Mouse (Mus musculus): ENCODE results near the gene Smug1.

Smug1 gene

DNA sequence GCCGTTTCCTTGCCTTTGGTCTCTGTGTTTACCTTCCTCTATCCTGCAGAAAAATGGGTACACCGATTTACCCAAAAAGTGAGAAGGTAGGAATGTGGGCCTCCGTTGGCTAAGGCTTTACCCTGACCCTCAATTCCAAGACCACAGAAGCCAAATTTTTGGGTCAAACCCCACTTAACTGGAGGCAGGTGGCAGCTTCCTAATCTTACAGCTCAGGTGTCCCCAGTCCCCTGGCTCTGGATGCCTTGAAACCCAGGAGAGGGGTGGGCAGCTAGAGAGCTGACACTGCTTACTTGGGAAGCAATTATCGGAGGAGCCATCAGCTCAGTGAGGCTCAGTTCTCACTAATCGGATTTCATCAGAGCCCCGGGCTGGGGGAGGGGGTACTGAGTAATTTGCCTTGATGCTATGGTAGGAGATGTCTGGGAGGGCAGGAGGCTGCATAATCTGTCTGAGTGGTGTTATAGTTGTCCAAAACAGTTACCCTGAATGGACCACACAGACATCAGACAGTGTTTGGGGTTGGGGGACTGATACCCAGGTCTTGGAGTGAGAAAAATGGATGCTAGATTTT is at the start of gene Smug1:
Gene Smug1, minus strand, starts transcription at position 51 of the 574 bp plus-strand sequence.
- DNase-seq, result no peak

DNA sequence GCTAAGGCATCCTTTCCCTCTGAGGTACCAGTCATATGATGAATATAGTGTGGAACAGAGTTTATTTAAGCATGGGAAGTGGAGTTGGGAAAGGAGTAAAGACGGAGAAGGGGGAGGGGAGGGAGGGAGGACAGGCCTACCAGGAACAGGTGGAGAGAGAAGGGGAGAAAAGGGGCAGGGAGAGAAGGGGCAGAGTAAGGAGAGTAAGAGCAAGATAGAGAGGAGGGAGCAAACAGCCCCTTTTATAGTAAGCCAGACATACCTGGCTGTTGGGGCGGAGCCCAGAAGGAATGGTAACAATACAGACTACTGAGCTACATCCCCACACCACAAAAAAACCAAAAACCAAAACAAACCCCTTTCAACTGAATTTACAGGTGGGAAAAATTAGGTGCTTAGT is 49.2 kb upstream of the Smug1 start:
- no peak for DNase-seq

GRCm38 (mm10) chr15:103214971-103215907 is 48.3 kb upstream of the Smug1 start:
- DNase-seq, result peak; percentile 82

DNA sequence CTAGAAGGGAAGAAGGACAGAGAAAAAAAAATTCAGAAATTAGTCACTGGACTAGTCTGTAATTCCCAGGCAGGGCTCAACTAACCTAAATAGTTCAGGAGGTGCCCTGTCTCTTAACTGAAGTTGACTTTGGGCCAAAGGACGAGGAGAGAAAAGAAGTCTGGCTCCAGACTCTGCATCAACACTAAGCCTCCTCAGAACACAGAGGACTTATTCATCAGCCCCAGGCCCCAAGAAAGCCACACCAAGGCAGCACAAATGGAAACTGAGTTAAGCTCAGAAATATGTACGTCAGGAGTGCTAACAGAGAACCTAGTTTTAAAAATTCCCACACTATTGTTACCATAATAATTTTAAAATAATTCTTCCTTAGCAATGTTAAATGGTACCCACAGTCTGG is 47.3 kb upstream of the Smug1 start:
- DNase-seq, result no peak

- DNase-seq, result no peak
These were observed 38.3 kb upstream of the Smug1 start for GRCm38 (mm10) chr15:103205156-103205555.

DNA sequence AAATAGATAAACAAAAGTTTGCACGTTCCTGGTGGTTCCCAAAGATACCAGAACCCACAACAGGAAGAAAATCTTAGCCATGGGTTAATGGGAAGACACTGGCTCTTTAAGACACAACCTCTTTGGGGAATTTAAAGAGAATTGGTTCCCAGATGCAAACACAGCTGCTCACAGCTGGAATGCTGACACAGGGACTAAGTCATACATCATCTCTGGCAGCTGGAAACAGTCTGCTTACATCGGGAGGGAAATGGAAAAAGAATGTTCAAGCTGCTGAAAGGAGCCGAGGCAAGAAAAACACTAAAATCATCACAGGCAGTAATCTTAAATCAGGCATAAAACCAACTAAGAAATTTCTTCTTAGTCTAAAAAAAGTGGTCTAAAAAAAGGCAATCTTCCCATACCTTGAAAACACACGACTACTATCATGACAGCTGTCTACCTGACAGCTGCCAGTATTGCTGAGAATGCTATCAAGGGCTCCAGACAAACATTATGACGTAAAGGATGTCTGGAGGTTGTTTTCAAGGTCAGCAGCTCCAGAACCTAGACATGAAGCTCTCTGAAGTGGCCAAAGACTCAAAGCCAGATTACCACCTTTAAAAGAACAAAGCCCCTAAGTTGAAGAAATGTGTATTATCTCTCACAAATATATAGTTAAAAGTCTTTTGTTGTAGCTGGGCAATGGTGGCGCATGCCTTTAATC is 35.3 kb upstream of the Smug1 start:
- peak; percentile 36 for DNase-seq

GRCm38 (mm10) chr15:103197785-103198184 is 30.9 kb upstream of the Smug1 start:
- DNase-seq, result no peak

GRCm38 (mm10) chr15:103196835-103197234 is 29.9 kb upstream of the Smug1 start:
- no peak for DNase-seq

DNA sequence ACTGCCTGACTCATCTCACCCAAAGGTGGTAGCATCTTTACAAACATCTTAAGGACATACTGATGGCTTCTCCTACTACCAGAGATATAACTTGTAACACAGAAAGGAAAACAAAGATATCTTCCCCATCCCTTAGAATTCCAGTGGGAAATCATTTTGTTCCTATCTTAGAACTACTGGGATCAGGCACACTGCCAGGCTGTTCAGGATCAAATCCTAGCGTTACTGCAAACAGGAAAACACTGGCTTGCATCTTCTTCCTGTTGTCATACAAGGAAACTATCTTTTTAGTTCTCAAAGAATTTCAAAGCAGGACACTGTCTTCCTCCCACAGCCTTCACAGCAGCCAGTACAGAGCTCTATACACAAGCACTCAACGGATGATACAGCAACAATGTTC is 26.7 kb upstream of the Smug1 start:
- DNase-seq, result peak; percentile 50

DNA sequence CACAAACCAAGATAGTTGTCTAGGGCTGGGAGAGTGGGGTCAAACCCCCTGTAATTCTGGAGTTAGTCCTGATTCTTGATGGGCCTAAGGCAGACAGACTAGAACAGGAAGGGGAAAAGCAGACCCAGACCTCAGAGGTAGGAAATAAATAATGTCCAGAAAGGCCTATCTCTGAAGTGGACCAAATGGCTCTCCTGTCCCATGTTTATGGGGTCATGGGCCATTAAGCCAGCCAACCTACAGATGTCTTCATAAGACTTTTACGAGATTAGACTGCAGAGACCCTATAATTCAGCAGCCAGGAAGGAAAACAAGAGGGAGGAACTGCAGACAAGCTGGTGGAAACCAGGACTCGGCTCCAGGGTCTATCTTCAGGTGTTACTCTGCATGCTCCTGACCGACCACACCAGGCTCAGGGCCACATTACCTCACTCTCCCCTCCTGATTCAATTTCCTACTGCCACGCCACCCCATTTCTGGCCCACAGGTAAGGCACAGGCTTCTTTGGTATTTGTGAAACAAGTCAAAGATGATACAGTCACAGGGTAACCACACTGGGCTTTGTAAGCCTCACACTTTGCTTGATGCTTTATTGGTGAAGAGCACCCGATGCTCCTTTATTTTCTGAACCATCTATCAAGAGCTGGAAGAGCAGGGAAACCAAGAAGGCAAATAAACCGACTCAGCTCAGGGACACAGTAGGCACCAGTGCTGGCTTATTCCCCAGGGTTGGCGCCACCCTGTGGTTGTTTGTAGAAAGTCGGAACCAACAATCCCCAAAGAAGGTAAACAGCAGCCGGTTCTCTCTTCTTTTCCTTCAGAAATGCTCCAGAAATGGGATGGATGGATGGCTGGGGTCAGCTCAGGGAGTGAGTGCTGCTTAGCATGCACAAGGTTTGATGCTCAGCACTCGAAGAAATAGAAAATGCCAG is 23.9 kb upstream of the Smug1 start:
- DNase-seq, result peak; percentile 64

DNA sequence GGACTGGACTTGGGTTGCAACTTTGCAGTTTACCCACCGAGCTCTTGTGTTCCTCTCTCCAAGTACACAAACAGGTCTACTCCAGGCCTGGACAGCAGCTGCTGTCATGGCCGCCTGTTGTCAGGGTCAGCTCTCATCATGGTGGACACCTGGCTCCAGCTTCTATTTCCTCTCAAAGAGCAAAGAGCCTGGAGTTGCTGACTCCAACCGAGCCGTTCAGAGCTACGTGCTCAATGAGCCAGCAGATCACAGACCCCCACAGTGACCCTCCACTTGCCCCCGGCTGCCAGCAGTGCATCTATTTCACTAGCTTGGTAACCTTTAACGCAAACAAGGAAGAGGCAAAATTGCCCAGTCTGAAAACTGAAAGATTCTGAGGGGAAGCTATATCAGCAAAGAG is 23.2 kb upstream of the Smug1 start:
- DNase-seq, result no peak

- DNase-seq, result no peak
These were observed 20.9 kb upstream of the Smug1 start for GRCm38 (mm10) chr15:103187803-103188202.

DNA sequence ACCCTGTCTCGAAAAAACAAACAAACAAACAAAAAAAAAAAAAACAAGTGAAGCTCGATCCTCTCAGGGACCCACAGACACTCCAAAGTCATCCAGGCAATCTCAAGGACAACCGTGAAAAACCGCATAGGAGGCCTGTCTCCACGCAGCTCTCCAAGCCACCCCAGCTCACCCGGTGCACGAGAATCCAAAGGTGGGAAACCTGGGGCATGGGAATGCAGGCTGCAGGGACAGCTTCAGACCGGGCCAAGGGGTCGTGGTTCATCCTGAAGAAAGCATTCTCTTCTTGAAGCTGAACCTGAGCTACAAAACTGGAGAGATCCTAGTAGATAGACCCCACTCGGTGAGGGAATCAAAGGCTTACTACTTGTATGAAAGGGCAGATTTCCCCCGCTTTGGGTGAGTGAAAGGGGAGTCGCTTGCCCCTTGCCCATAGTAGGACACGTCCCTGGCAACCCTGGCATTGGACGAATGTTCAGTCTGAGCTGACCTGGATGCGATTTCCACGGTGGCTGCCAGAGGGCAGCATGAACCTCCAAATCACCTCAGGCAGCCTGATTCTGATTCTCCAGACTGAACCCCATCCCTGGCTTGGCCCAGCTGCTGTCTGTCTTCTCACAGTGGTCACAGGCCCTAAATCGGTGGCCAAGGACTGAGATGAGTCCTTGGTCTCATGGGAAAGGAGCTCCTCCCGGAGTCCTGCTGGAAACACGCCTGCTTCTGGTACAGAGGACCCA is 18.7 kb upstream of the Smug1 start:
- peak; percentile 68 for DNase-seq

GRCm38 (mm10) chr15:103183651-103184610 is 17.0 kb upstream of the Smug1 start:
- no peak for DNase-seq

DNA sequence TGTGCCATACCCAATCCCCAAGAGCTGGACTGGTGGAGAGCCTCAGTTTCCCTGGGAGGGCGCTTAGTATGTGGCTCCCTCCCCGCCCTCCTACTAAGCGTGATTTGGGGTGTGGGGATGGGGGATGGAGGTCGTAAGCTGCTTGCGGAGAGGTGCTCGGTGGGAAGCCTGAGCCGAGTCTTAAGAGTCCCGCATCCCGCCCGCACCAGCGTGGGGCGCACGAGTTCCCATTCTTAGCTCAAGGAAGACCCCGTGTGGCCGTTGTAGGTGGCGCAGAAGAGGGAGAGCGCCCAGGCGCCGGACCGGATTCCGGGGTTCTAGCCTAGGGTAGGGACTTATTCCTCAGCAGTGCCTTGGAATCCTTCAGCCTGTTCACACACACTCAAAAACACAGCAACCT is 16.2 kb upstream of the Smug1 start:
- peak; percentile 70 for DNase-seq

- DNase-seq, result peak; percentile 86
These were observed 15.4 kb upstream of the Smug1 start for GRCm38 (mm10) chr15:103182166-103182790.

DNA sequence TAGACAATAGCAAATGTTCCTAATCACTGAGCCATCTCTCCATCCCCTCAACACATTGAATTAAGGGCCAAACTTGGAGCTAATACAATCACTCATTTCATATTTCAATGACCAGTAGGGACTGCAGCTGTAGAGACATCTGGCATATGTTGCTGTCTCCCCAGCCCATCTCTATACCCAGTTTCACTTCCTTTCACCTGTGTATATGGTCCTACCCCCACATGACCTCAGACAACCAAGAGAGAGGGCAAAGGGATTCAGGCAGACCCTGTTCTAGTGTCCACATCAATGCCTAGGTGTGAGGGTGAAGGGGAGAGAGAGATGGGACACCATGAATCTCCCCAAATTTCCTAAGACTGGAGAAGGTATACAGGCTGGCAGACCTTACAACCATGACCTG is 13.5 kb upstream of the Smug1 start:
- no peak for DNase-seq

GRCm38 (mm10) chr15:103178767-103179166 is 11.9 kb upstream of the Smug1 start:
- DNase-seq, result no peak

GRCm38 (mm10) chr15:103178137-103178536 is 11.2 kb upstream of the Smug1 start:
- DNase-seq, result peak; percentile 58

DNA sequence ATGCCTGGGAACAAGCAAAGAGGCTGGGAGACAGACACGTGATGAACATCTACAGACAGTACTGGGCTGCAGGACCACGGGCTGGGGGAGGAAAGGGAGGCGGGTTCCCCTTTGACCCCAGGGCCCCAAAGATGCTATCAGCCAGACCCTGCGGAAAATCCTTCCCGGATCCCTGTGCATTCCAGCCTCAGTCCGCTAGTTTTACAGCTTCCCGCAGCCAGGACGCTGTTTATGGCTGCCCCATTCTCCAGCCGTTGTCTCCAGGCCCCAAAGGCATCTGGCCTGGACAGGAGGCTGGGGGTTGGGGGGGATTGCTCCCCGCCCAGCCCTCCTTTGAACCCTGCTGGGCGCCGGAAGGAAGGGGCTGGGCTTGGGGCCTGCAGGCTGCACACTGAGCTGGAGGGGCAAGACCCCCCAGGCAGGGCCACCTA is 10.7 kb upstream of the Smug1 start:
- no peak for DNase-seq
